Mouse (Mus musculus): ENCODE measurements around the gene Ankmy1. TPM values are rescaled to one million over a fixed set of nuclear protein-coding genes. Genes with fewer than 3 reads are reported as not detected.

The Ankmy1 gene
- polyA plus RNA-seq, 2 experiments from 2014 or later, result 0.65 to 1.1 TPM

DNA sequence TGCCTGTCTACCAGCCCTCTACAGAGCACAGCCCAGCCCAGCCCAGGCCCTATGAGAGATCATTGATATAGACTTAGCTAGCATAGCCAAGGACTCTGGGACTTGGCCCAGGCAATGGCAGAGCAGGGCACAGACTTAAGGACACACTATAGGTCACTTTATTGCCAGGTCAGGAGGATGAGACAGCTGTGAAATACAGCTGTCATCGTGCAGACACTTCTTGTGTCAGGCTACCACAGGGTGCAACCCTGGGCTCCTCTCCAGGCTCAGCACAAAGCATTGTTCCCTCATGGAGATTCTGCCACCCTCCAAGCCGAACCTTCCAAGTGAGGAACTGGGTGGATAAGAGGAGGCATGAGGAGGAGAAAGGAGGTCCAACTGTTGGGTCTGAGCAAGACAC, 32.7 kb downstream of the Ankmy1 start:
- no peak for ATAC-seq

DNA sequence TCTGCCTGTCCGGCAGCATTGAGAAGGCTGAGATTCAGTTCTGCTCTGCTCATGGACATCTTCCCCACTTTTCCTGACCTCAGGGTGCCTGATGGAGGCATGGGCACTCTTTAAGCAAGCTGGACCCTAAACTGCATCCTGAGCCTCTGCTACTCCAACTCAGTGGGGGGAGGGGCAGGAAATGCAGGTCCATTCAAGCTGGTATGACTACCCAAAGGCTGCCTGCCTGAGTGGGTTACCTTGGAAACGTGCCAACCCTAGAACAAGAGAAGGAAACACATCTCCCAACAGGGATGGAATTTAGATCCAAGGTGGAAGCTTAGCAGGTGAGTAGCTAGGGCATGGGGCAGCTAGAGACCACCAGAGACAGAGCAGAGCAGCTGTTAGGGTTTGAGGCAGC, 36.5 kb downstream of the Ankmy1 start:
- ATAC-seq, result no peak

- ATAC-seq, result no peak
These were observed 39.4 kb downstream of the Ankmy1 start for GRCm38 (mm10) chr1:92863268-92863667.

DNA sequence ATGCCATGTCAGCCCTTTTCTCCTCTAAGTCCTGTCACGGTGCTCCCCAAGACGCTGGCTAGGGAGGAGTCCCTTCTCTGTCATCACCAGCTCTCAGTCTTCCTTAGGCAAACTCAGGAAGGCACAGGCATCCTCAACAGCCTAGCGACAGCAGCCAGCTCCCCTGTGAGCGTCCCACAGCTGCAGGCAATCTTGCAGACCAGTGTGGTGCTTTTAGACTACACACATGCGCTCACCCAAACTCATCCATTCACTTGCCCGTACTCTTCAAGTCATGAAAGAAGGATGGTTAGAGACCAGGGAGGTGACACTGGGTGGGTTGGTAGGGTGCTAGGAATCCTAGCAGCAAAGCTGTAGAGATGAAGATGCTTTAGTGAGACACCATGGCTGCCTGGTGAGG, 41.2 kb downstream of the Ankmy1 start:
- ATAC-seq, result no peak

- ATAC-seq, result no peak
These were observed 50.3 kb downstream of the Ankmy1 start for GRCm38 (mm10) chr1:92852450-92852849.

DNA sequence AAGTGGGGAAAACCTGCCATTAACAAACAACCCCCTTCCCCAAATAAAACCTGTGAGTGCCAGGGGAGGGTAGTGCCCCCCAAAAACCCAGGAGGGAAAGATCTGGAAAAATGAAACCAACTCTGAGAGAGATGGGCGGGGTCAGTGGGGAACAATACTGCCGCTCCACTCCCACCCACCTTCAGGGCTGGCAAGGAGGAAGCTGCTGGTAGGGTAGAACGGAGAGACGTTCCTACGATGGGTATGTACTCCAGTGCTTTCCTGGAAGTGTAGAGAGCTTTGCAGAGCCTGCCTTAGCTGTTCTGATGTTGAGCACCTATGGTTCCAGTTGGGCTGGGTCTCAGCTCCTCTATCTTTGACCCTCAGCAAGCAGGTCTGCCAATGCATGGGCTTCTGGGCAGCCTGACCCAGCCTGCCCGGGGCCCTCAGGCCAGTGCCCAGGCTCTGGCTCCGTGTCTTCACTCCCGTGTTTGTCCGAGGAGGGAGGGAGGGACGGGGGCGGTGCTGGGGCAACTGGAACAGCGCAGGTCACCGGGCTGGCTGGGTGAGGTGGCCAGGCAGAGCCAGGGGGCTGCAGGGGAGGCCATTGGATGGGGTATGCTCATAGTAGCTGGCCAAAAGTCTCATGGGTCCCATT, 52.6 kb downstream of the Ankmy1 start:
- ATAC-seq, result no peak

DNA sequence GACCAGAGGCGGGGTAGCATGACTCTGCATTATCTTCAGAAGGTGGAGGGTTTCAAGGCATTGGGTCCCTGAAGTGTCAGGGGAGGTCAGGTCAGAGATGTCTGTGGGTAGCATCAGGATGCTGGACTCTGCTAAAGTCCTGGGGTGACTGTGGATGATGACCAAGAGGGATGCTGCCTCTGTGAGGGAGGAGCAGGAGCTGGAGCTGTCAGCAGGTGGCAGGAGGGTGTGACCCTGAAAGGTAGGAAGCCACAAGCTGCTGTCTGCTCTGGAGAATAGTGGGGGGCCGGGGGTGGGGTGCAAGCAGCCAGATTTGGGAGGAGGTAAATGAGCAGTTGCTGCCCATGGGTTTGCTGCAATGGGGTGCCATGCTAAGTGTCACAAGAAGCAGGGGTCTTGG, 53.2 kb downstream of the Ankmy1 start:
- ATAC-seq, result no peak

GRCm38 (mm10) chr1:92847873-92848839, 54.5 kb downstream of the Ankmy1 start:
- ATAC-seq, result no peak

- no peak for ATAC-seq
These were observed 56.8 kb downstream of the Ankmy1 start for GRCm38 (mm10) chr1:92845889-92846288.

DNA sequence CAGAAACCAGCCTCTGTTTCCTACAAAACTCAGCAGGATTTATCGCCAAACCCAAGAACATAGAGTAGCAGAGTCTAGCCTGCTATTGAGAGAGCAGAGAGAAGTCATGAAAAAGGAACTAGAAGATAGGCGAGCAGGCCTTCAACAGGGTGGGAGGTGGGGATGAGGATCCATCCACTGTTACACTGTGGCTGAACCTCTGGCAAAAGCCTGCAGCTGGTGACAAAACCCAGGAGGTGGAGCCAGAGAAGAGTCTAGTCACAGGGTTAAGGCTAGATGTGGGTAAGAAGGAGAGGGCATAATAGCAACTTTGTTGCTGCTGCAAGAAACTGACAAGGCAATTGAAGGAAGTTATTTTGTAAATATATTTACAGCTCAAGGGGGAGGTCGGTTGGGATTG, 61.3 kb downstream of the Ankmy1 start:
- no peak for ATAC-seq

- ATAC-seq, result no peak
These were observed 62.3 kb downstream of the Ankmy1 start for GRCm38 (mm10) chr1:92840231-92840890.

GRCm38 (mm10) chr1:92839211-92839610, 63.5 kb downstream of the Ankmy1 start:
- no peak for ATAC-seq

DNA sequence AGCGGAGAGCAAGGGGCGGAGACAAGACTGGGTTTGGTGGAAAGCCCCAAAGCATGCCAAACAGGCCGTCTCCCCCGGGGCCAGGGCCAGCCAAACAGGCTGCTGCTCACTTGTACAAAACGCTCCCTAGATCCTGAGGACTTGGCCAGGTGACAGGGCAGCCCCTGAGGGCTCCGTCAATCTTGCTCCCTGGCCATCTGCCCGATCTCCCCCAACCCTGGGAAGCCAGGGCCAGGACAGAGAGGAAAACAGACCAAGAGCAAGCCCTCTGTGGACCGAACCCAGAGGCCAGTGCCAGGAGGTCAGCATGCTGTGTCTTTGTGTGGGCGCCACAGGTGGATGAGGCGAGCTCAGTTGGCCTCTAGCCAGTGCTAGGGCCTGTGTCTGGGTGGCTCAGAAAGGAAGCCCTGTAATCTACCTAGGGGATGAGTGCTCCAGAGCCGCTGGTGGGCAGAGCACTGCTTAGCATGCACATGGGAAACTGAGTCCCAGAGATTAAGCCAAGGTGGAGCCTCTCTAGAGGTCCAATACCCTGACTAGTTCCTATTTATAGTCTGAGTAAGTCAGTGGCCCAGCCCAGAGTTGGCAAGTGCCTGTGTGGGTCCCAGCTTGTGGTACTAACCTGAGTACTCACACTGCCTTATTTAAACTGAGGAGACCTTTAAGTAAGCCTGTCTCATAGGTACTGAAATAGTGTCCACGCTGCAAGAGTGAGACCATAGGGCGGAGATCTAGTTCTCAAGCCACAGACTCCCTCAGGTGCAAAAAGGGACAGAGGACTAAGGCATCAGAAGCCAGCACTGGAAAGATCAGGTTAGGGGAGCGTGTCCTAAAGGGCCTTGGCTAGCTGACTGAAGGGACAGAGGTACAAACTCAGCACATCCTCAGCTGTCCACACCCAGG, 64.5 kb downstream of the Ankmy1 start:
- no peak for ATAC-seq

GRCm38 (mm10) chr1:92833987-92834706, 68.6 kb downstream of the Ankmy1 start:
- ATAC-seq, result no peak

- ATAC-seq, result peak; percentile 4
These were observed 70.4 kb downstream of the Ankmy1 start for GRCm38 (mm10) chr1:92832011-92833010.

- peak; percentile 80 for ATAC-seq
These were observed 71.3 kb downstream of the Ankmy1 start, which contains the start of gene Gpc1 for GRCm38 (mm10) chr1:92831188-92832001. Gpc1 (plus strand) TSS chr1:92831645.

GRCm38 (mm10) chr1:92830626-92831187, 72.0 kb downstream of the Ankmy1 start:
- no peak for ATAC-seq

DNA sequence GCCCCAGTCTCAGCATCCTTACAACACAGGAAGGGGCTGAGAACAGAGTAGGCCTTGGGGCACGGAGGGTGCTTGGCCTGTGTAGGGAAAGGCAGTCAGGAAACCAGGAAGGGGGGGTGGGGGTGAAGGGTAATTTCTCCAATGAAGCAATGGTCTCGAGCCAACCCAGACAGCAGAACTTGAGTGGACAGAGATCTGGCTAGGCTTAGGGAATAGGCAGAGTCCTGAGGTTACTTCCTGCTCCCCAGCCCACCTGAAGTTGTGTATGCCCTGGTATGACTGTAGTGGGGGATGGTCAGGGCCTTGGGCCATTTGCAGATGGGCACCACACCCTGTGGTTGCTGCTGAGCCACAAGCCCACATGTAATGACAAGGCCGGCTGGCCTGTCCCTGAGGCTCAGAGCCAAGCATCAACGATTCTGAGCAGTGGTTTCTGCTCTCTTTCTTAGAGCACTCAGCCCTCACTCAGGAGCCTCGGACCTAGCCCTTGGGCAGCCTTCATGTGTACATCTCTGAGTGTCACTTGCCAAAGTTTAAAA, 86.9 kb downstream of the Ankmy1 start:
- ATAC-seq, result no peak

GRCm38 (mm10) chr1:92815100-92815499, 87.6 kb downstream of the Ankmy1 start:
- no peak for ATAC-seq

Data from CD4-positive, CD25-positive, alpha-beta regulatory T cell, adult 4 months (primary cell).